Mouse (Mus musculus) hindbrain, postnatal 0 days (tissue): ENCODE measurements around the gene Pced1a. TPM values are rescaled to one million over a fixed set of nuclear protein-coding genes. Genes with fewer than 3 reads are reported as not detected.

Source experiments
- ATAC-seq: fragments of 200-750 bp; cut with Nextera tagmentation; 2 replicates; pipeline ENCODE4 v1.8.0; 2017; ENCODE audit warnings: mild to moderate bottlenecking, moderate TSS enrichment, moderate library complexity
- DNase-seq: peaks from one replicate; pipeline ENCODE4 v3.0.0-alpha.2; 2015; ENCODE audit warnings: low spot score
- H3K27ac ChIP-seq: fragments of 300-500 bp; sonication (generic); 2 replicates; pipeline ENCODE4 v1.5.1; 2014; ENCODE audit warnings: mild to moderate bottlenecking
- H3K27me3 ChIP-seq: fragments of 300-500 bp; sonication (generic); 2 replicates; pipeline ENCODE4 v1.6.1; 2014; ENCODE audit warnings: low read length, mixed read lengths; ENCODE audit not compliant: insufficient read depth
- H3K36me3 ChIP-seq: fragments of 300-500 bp; sonication (generic); 2 replicates; pipeline ENCODE4 v1.6.1; 2014; ENCODE audit warnings: low read length, mixed read lengths; ENCODE audit not compliant: insufficient read depth
- H3K4me1 ChIP-seq: fragments of 300-500 bp; sonication (generic); 2 replicates; pipeline ENCODE4 v1.6.1; 2014; ENCODE audit warnings: antibody characterized with exemption, low read length, mixed read lengths; ENCODE audit not compliant: insufficient read depth
- H3K4me2 ChIP-seq: fragments of 300-500 bp; sonication (generic); 2 replicates; pipeline ENCODE4 v1.6.1; 2014; ENCODE audit warnings: low read depth, mild to moderate bottlenecking, low read length, moderate library complexity, mixed read lengths
- H3K4me3 ChIP-seq: fragments of 300-500 bp; sonication (generic); 2 replicates; pipeline ENCODE4 v1.5.1; 2014; ENCODE audit warnings: low read length
- H3K9ac ChIP-seq: fragments of 300-500 bp; sonication (generic); replicated peaks from 2 replicates; pipeline ENCODE4 v1.6.1; 2014; ENCODE audit warnings: mild to moderate bottlenecking, low read length, moderate library complexity, mixed read lengths
- H3K9me3 ChIP-seq: fragments of 300-500 bp; sonication (generic); 2 replicates; pipeline ENCODE4 v1.6.1; 2016; ENCODE audit warnings: low read length, mixed read lengths
- CTCF ChIP-seq: IDR thresholded peaks from 2 replicates; pipeline ENCODE4 v1.5.1; 2016; ENCODE audit warnings: antibody characterized with exemption, control low read depth, low read depth
- WGBS: fragments of 180-500 bp; shearing (Covaris S2); extraction: QIAGEN DNeasy Blood & Tissue Kit; methylation state at CpG from one replicate; pipeline ENCODE4 v1.1.7; 2014; 5-methylcytosine and 5-hydroxymethylcytosine counted together
- polyA plus RNA-seq: library from polyadenylated mRNA; unstranded; fragments of >200 nt; fragmentation: Nextera tagmentation; extraction: Ambion mirVana; gene quantifications from 2 replicates; pipeline ENCODE4 v1.2.1, GENCODE M21; 2015
- total RNA-seq: library from RNA; depleted of rRNA; stranded (reverse); fragments of >200 nt; gene quantifications from 2 replicates; pipeline ENCODE4 v1.2.3, GENCODE M21; 2014

Pced1a gene
- total and polyA plus RNA-seq, 2 experiments from 2014 or later, result 10.3 to 20.4 TPM

- Histone ChIP-seq H3K4me3 (no peak overlapping the region), H3K27me3 (no peaks in the 10 kb centered on the region)
These were observed 35.1 kb upstream of the Pced1a start for GRCm38 (mm10) chr2:130459576-130459975.

GRCm38 (mm10) chr2:130457871-130458270 lies 33.4 kb upstream of the Pced1a start:
- H3K27ac ChIP-seq, result no peak overlapping the region
- H3K4me3 ChIP-seq, result no peak overlapping the region
- H3K9me3 ChIP-seq, result no peaks in the 10 kb centered on the region
- H3K4me1 ChIP-seq, result peaks cover 6% of the 10 kb centered on the region
- ATAC-seq, result no peak
- H3K4me2 ChIP-seq, result no peak overlapping the region
- no peaks in the 10 kb centered on the region for H3K27me3 ChIP-seq
- H3K36me3 ChIP-seq, result no peaks in the 10 kb centered on the region
- 79% methylated on average over 3 of the region's 3 CpGs for WGBS
- DNase-seq, result no peak
- no peak for TF ChIP-seq CTCF
- no peak overlapping the region for H3K9ac ChIP-seq

More at GRCm38 (mm10) chr2:130459576-130459975, 35.1 kb upstream of the Pced1a start:
- Histone ChIP-seq H3K4me2 (no peak overlapping the region), H3K4me1 (no peaks in the 10 kb centered on the region; the same call in 1 of the 2 replicates), H3K9ac (no peak overlapping the region), H3K36me3 (no peaks in the 10 kb centered on the region), H3K27ac (no peak overlapping the region), H3K9me3 (no peaks in the 10 kb centered on the region)
- no peak for DNase-seq
- WGBS, result 86% methylated on average over 3 of the region's 3 CpGs
- TF ChIP-seq CTCF, result no peak
- no peak for ATAC-seq

DNA sequence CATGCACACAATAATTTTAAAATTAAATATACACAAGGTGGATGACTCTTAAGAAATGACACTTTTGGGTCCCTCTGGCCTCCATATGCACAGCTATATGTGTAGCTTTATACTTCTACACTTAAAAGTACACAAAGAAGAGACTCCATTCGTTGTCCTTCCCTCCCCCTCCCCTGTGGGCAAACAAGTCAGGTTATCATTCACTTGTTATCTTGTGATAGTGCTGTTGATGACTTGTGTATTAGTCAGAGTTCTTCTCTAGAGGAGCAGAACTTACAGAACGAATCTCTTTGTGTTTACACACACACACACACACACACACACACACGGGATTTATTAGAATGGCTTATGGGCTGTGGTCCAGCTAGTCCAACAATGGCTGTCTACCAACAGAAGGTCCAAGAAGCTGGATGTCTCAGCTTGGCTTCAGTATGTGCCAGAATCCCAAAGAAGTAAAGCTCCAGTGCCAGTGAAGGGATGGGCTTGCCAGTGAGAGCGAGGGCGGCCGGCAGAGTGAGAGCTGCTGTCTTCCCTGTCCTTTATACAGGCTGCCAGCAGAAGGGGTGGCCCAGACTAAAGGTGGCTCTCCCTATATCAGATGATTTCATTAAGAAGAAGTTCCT lies 30.4 kb upstream of the Pced1a start:
- ATAC-seq (peak; percentile 44), DNase-seq (peak; percentile 84)

GRCm38 (mm10) chr2:130453421-130453820 lies 28.9 kb upstream of the Pced1a start:
- Histone ChIP-seq H3K27me3 (no peaks in the 10 kb centered on the region), H3K4me1 (peaks cover 17% of the 10 kb centered on the region), H3K9me3 (no peaks in the 10 kb centered on the region), H3K4me3 (no peak overlapping the region), H3K4me2 (0 out of 2 replicates have a peak overlapping the region, but pooled peaks have one; percentile 8), H3K9ac (no peak overlapping the region), H3K27ac (no peak overlapping the region), H3K36me3 (no peaks in the 10 kb centered on the region)
- DNase-seq, result no peak
- WGBS, result 45% methylated on average over 6 of the region's 6 CpGs
- ATAC-seq, result no peak
- no peak for TF ChIP-seq CTCF

More for the DNA sequence above, 30.4 kb upstream of the Pced1a start:
- 31% methylated on average over 6 of the region's 6 CpGs for WGBS
- peak overlapping the region; percentile 41; the same call in 1 of the 2 replicates for H3K27ac ChIP-seq
- no peaks in the 10 kb centered on the region for H3K9me3 ChIP-seq
- H3K4me1 ChIP-seq, result peaks cover 17% of the 10 kb centered on the region
- H3K36me3 ChIP-seq, result no peaks in the 10 kb centered on the region
- no peaks in the 10 kb centered on the region for H3K27me3 ChIP-seq
- H3K4me3 ChIP-seq, result no peak overlapping the region
- H3K9ac ChIP-seq, result no peak overlapping the region
- no peak overlapping the region for H3K4me2 ChIP-seq
- TF ChIP-seq CTCF, result no peak

- WGBS, result 58% methylated on average over 2 of the region's 2 CpGs
- ATAC-seq, result no peak
- no peak for TF ChIP-seq CTCF
- Histone ChIP-seq H3K4me1 (peaks cover 17% of the 10 kb centered on the region), H3K27ac (no peak overlapping the region), H3K27me3 (no peaks in the 10 kb centered on the region), H3K36me3 (no peaks in the 10 kb centered on the region), H3K9me3 (no peaks in the 10 kb centered on the region), H3K4me3 (peak overlapping the region; percentile 93; the same call in 1 of the 2 replicates), H3K4me2 (peak overlapping the region; percentile 60), H3K9ac (no peak overlapping the region)
- DNase-seq, result no peak
These were observed 27.8 kb upstream of the Pced1a start for GRCm38 (mm10) chr2:130452266-130452665.

DNA sequence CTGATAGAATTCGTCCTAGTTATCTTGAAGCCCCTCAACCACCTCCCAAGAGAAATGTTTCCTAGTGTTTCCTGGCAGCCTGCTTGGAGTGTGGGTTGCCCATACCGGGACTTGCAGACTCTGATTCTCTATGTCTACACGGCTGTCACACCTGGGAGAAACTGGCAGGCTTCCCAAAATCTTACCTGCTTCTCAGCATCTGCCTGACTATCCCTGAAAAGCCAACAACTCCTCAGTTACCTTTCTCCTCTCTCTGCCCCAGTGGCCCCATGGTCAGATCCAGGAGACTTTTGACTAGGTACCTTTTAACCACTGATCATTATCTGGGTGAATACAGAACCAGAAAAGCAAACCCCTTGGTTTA lies 27.2 kb upstream of the Pced1a start:
- ATAC-seq (no peak), DNase-seq (no peak)
- H3K9ac ChIP-seq, result peak overlapping the region; percentile 86
- H3K9me3 ChIP-seq, result no peaks in the 10 kb centered on the region
- peaks cover 17% of the 10 kb centered on the region for H3K4me1 ChIP-seq
- H3K36me3 ChIP-seq, result no peaks in the 10 kb centered on the region
- TF ChIP-seq CTCF, result no peak
- H3K4me2 ChIP-seq, result peak overlapping the region; percentile 60
- H3K27me3 ChIP-seq, result no peaks in the 10 kb centered on the region
- H3K4me3 ChIP-seq, result peak overlapping the region; percentile 93
- WGBS, result 37% methylated on average over 3 of the region's 3 CpGs
- H3K27ac ChIP-seq, result no peak overlapping the region

DNA sequence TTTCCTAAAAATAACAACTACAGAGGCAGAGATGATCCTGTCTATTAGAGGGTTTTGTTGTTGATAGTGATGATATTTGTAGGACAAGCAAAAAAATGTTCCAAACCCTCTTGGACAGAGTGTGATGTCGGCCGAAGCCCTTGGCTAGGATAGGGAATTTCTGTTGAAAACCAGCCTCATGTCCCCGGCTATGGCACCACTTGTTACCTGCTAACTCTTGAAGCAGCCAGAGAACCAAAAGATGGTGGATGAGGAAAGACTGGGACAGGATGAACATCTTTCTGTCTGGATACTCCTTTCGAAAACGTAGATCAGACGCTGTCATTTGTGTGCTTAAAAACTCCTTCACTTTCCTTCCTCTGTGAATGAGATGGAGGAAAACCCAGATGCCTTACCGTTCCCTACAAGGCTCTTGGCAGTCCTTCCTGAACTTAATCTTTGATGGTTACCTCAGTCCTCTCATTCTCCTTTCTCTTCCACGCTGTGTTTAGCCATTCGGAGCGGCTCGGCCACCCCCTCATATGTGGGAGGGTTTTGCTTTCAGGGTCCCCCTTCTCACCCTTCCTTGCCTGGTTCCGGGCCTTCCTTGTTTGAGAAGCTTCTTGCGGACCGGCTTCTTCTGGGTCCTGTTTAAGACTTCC lies 26.7 kb upstream of the Pced1a start:
- WGBS, result 48% methylated on average over 14 of the region's 14 CpGs
- H3K4me3 ChIP-seq, result peak overlapping the region; percentile 93
- ATAC-seq (no peak), DNase-seq (no peak)
- H3K4me2 ChIP-seq, result peak overlapping the region; percentile 60
- no peak for TF ChIP-seq CTCF
- H3K9me3 ChIP-seq, result no peaks in the 10 kb centered on the region
- H3K27me3 ChIP-seq, result no peaks in the 10 kb centered on the region
- H3K27ac ChIP-seq, result no peak overlapping the region
- peak overlapping the region; percentile 86 for H3K9ac ChIP-seq
- peaks cover 17% of the 10 kb centered on the region for H3K4me1 ChIP-seq
- H3K36me3 ChIP-seq, result no peaks in the 10 kb centered on the region
